Mouse (Mus musculus) monocyte, adult 5-6 weeks (primary cell): ENCODE data around the gene Tsc22d2. TPM values are rescaled to one million over a fixed set of nuclear protein-coding genes. Genes with fewer than 3 reads are reported as not detected.

Experiments
- ATAC-seq: fragments of 153-309, 156-312 bp; replicated peaks from 2 replicates; pipeline ENCODE4 v1.8.0; 2017; ENCODE audit warnings: mild to moderate bottlenecking; ENCODE audit not compliant: low TSS enrichment, insufficient number of reproducible peaks, severe bottlenecking, poor library complexity, low FRiP score
- total RNA-seq: library from RNA; stranded (forward); fragments of 200-1000, 200-491, 200-594 nt; gene quantifications from 3 replicates; pipeline ENCODE4 v1.2.3, GENCODE M21; 2017

The Tsc22d2 gene
- total RNA-seq, 1 experiment from 2014 or later, result 21.2 TPM

GRCm38 (mm10) chr3:58504676-58505075 is 90.2 kb downstream of the Tsc22d2 start:
- ATAC-seq, result no peak

GRCm38 (mm10) chr3:58508020-58508750 is 93.7 kb downstream of the Tsc22d2 start:
- ATAC-seq, result peak; percentile 93

GRCm38 (mm10) chr3:58511581-58511980 is 97.1 kb downstream of the Tsc22d2 start:
- no peak for ATAC-seq

GRCm38 (mm10) chr3:58512740-58513139 is 98.2 kb downstream of the Tsc22d2 start:
- no peak for ATAC-seq

- no peak for ATAC-seq
Observed at GRCm38 (mm10) chr3:58513483-58513882, 99.0 kb downstream of the Tsc22d2 start.

GRCm38 (mm10) chr3:58515947-58516601 is 101.6 kb downstream of the Tsc22d2 start:
- no peak for ATAC-seq

Other genes starting within 250 kb of the Tsc22d2 start
- gene Eif2a, start 111.1 kb downstream of the Tsc22d2 start, total RNA-seq, result 52.9 to 62.9 TPM (median 60.4 TPM) in 3 replicates
- gene Serp1, start 111.2 kb downstream of the Tsc22d2 start, total RNA-seq, result 138 to 231 TPM (median 205 TPM) in 3 replicates
- gene Selenot, start 161.9 kb downstream of the Tsc22d2 start, total RNA-seq, result 192 to 279 TPM (median 244 TPM) in 3 replicates
- not detected in 3 replicates for gene Erich6, start 222.5 kb downstream of the Tsc22d2 start, total RNA-seq